Mouse (Mus musculus): ENCODE measurements around the gene Glp2r.

Gene Glp2r

DNA sequence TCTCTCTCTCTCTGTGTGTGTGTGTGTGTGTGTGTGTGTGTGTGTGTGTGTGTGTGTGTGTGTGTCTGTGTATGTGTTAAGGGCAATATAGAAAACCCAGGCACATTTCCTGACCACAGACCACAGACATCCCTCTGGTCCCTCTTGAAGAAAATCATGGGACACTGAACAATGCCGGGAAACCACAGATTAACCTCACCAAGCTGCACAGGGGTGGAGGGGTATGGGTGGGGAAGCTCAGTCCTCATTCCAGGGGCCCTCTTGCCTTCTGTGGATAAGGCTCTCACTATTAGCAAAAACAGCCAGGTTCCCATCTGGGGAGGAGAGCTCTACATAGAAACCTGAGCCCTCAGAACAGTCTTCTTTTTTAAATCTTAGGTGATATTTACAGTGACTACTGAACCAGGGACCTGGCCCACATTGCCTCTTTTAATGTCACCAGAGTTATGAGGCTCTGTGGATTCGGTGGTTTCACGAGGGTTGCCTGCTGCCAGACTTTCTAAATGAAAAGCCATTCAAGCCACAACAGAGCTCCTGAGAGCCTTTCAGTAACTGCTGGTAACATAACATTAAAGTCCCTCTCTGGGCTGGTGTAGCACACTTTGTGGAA lies 137.2 kb downstream of the Glp2r start:
- DNase-seq = no peak

DNA sequence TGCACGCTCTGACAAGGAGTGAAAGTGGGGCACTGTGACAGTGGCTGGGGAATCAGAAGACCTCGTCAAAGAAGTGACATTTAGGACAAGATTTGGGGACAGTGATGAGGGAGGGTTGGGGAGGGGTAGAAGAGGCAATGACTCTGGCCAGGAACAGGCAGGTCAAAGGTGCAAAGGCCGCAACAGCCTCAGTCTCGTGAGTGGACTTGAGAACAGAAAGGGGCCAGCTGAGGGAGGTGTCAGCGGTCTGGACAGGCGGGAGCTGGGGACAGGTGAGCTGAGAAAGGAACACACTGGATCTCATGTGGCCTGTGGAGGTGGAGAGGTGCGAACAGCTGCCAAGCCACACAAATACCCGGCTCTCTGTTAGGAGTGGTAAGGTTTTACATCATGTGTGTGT lies 138.0 kb downstream of the Glp2r start:
- no peak for DNase-seq

DNA sequence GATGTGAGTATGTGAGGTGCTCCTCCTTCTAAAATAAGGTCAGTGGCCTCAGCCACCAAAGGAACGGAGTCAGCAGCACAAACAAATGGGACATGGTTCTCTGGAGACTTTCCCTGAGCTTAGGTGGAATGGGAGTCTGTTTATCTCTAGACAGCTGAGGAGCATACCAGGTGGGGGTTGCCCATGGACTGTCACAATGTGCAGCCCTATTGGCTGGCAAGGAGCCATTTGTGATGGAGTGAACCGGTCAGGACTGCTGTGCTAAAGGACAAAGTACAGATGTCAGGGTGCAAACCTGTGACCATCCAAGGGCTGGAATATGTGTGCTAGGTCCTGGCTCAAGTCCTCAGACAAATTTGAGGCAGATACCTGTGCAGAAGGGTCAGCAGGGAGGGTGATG lies 142.4 kb downstream of the Glp2r start:
- DNase-seq = no peak

DNA sequence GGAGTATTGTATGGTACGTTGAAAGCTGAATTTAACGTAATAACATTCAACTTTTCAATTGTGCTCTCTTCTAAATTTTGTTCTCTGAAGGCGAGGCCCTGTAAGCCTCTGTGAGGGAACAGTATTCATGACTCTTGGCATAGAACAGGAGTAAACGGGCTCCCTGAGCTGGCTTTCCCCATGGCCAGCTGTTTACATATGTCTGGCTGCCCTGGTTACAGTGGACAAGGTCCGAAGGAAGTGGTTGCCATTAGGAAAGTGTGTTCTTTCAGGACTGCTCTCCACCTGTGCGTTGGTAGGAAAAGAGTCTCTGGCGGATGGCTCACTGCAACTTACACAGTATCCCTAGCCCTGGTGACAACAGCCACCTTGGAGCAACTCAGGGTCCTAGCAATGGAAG lies 143.8 kb downstream of the Glp2r start:
- no peak for DNase-seq

DNA sequence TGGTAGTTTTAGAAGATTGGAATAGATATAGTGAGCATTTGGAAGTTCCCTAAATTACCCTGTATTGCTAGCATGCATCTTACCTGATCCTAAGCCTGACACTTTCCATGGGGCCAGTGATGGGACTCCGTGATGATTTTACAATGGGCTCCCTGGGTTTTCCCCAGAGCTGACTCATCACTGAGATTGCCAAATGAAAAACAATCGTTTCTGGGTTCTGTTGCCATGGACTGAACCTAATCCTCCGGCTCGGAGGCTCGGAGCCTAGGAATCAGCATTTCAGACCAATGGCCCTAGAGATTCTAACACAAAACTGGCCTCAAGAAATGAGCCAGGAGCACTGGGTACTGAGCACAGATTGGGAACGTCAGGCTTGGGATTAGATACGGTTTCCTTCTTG lies 148.6 kb downstream of the Glp2r start:
- DNase-seq = no peak

DNA sequence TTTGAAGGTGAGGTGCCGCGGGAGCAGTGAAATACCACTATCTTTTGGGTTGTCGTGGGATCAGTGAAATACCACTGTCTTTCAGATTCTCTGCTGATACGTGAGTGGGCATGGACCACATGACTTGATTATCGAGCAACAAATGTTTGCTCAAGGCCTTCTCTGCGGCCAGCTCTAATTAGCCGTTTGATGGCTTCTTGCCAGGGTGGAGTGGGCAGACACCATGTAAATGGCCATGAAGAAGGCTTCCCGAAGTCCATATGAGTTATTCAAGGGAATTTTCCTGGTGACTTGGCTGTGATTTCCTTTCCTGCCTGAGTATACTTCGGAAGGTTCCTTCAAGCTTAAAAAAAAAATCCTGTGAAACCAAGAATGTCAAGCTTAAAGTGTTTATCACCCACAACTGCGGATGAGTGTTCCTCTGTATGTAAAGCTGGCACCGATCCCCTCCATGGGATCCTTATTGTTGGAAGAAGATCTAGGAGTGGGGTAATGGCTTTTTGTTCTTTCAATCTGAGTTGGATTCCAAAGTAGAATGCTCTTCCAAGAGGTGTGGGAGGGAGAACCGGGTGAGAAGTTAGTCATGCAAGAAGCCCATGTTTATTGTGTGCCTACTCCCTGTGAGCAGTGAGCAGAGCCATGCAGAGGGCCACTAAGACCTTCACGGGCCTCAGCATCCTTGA lies 154.3 kb downstream of the Glp2r start:
- DNase-seq = no peak

DNA sequence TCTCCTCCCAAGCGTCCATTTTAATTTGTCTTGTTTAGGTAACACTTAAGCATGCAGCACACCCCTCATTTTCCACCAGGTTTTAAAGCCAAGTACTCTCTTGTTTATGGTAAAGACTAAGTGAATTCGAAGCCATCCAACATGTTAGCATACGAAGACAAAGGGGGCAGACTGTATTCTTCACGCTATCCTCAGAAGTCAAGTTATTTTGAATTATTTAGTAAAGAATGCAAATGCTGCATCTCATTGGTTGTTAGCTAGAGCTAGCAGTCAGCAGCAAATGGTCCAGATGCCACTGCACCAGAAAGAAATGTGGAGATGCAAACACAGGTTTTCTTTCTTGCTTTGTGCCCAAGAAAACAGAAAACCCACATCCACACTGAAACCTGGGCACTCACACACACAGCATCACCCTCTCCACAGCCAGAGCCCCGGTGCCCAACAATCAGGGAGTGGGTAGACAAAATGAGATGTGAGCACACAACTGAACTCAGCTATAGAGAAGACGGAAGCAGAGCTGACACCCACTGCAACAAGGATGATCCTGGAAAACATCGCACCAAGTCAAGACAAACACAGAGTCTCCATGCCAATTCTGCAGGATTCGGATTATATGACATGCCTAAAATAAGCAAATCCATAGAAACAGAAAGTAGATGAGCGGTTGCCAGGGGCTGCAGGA lies 158.7 kb downstream of the Glp2r start:
- no peak for DNase-seq
